26 mouse cellular contexts compared by ENCODE assay signal in genomic region chr14:11759356-11759755, GRCm38 (mm10).
DNase-seq lines count a peak whose midpoint lies in the region; ATAC-seq and TF ChIP-seq lines count a peak whose summit lies in the region.
"Had no signal": no experiment of that assay in that cellular context is flagged by ENCODE, and none has a peak within 500 bp of the region (broad histone marks: within the 10 kb centered on the region; RNA-seq: fewer than 3 reads in every experiment).

No protein-coding gene starts in this region.

- H3K4me1 ChIP-seq in heart, adult 2 months (ENCODE audit: control insufficient read depth, insufficient read depth, low read length): peaks cover 13% of the 10 kb centered on the region
- H3K4me1 ChIP-seq in kidney, embryonic 16.5 days (ENCODE audit: insufficient read depth, low read length): peaks cover 11% of the 10 kb centered on the region
- peaks cover 20% of the 10 kb centered on the region for H3K4me1 ChIP-seq in liver, adult 2 months (ENCODE audit: control insufficient read depth, insufficient read depth, low read length)
- no peaks in the 10 kb centered on the region for H3K4me1 ChIP-seq in liver, embryonic 11.5 days (replicated peaks; ENCODE audit: control insufficient read depth, insufficient read depth, low read length)

- no peak overlapping the region for H3K4me2 ChIP-seq in kidney, embryonic 16.5 days (replicated peaks; ENCODE audit: low read depth, low read length)
- H3K4me2 ChIP-seq in liver, embryonic 11.5 days: no peak overlapping the region
- H3K4me2 ChIP-seq: forebrain, embryonic 13.5 days; heart, embryonic 12.5 days; heart, embryonic 15.5 days; hindbrain, embryonic 14.5 days had no signal

- no peak for ATAC-seq in kidney, embryonic 16.5 days (ENCODE audit: low FRiP score, low TSS enrichment)
- no peak for ATAC-seq in liver, embryonic 11.5 days (replicated peaks; ENCODE audit: low FRiP score)
- ATAC-seq: CD4-positive, CD25-positive, alpha-beta regulatory T cell, adult 4 months; forebrain, embryonic 13.5 days; forebrain, embryonic 16.5 days; hindbrain, postnatal 0 days had no signal

- no peaks in the 10 kb centered on the region for H3K27me3 ChIP-seq in heart, adult 2 months (ENCODE audit: control insufficient read depth, insufficient read depth, low read length)
- no peaks in the 10 kb centered on the region for H3K27me3 ChIP-seq in kidney, embryonic 16.5 days (ENCODE audit: insufficient read depth, low read length)
- no peaks in the 10 kb centered on the region for H3K27me3 ChIP-seq in liver, adult 2 months (ENCODE audit: control insufficient read depth, insufficient read depth, low read length)
- H3K27me3 ChIP-seq in liver, embryonic 11.5 days (replicated peaks; ENCODE audit: control insufficient read depth, insufficient read depth, low read length): no peaks in the 10 kb centered on the region
- H3K27me3 ChIP-seq: forebrain, embryonic 13.5 days; heart, embryonic 12.5 days; heart, embryonic 15.5 days had no signal

- peaks cover 14% of the 10 kb centered on the region for H3K36me3 ChIP-seq in heart, adult 2 months (ENCODE audit: control insufficient read depth, insufficient read depth, low read length)
- H3K36me3 ChIP-seq in kidney, embryonic 16.5 days (ENCODE audit: insufficient read depth, low read length): no peaks in the 10 kb centered on the region
- H3K36me3 ChIP-seq in liver, adult 2 months (ENCODE audit: control insufficient read depth, insufficient read depth, low read length): no peaks in the 10 kb centered on the region
- no peaks in the 10 kb centered on the region for H3K36me3 ChIP-seq in liver, embryonic 11.5 days (ENCODE audit: control insufficient read depth, insufficient read depth, low read length)
- H3K36me3 ChIP-seq: forebrain, embryonic 10.5 days; heart, embryonic 12.5 days; heart, embryonic 15.5 days had no signal

- peaks cover 1% of the 10 kb centered on the region for H3K79me2 ChIP-seq in heart, adult 2 months (replicated peaks; ENCODE audit: control insufficient read depth, insufficient read depth, low read length)
- H3K79me2 ChIP-seq in liver, adult 2 months (ENCODE audit: control insufficient read depth, insufficient read depth, low read length): peaks cover 24% of the 10 kb centered on the region; the same call in 1 of the 2 replicates

- no peak overlapping the region for H3K4me3 ChIP-seq in heart, adult 2 months
- H3K4me3 ChIP-seq in kidney, embryonic 16.5 days (ENCODE audit: low read length): no peak overlapping the region
- H3K4me3 ChIP-seq in liver, adult 2 months (ENCODE audit: insufficient read depth, low read depth, low read length): no peak overlapping the region
- H3K4me3 ChIP-seq in liver, embryonic 11.5 days (ENCODE audit: low read depth, low read length): no peak overlapping the region
- H3K4me3 ChIP-seq: forebrain, embryonic 10.5 days; forebrain, embryonic 13.5 days; gastrocnemius, adult 2 months; heart, embryonic 12.5 days; heart, embryonic 15.5 days had no signal

- WGBS in heart, adult 2 months: 92% methylated on average over 1 of the region's 1 CpGs
- WGBS in kidney, embryonic 16.5 days: 58% methylated on average over 1 of the region's 1 CpGs
- WGBS in liver, adult 2 months: 100% methylated on average over 1 of the region's 1 CpGs
- WGBS in liver, embryonic 11.5 days: 84% methylated on average over 1 of the region's 1 CpGs

- no peak for TF ChIP-seq CTCF in heart, adult 2 months (IDR thresholded peaks at IDR 0.05)
- TF ChIP-seq CTCF in liver, adult 2 months (IDR thresholded peaks at IDR 0.05; ENCODE audit: low read depth, low read length): no peak

- intact Hi-C loops in heart, adult 2 months (cut with DNase I): no loop called here

- H3K9ac ChIP-seq in heart, adult 2 months (ENCODE audit: low read depth, low read length): no peak overlapping the region
- H3K9ac ChIP-seq in kidney, embryonic 16.5 days (replicated peaks; ENCODE audit: low read length): no peak overlapping the region
- H3K9ac ChIP-seq in liver, adult 2 months (ENCODE audit: low read depth, low read length): no peak overlapping the region
- no peak overlapping the region for H3K9ac ChIP-seq in liver, embryonic 11.5 days (ENCODE audit: low read depth, low read length)
- H3K9ac ChIP-seq: forebrain, embryonic 13.5 days; heart, embryonic 12.5 days; heart, embryonic 15.5 days; hindbrain, embryonic 14.5 days had no signal

- H3K27ac ChIP-seq in heart, adult 2 months: no peak overlapping the region
- H3K27ac ChIP-seq in kidney, embryonic 16.5 days (ENCODE audit: low read length): no peak overlapping the region
- peak overlapping the region; percentile 65 for H3K27ac ChIP-seq in liver, adult 2 months (replicated peaks; ENCODE audit: insufficient read depth, low read depth, low read length)
- no peak overlapping the region for H3K27ac ChIP-seq in liver, embryonic 11.5 days (ENCODE audit: low read depth, low read length)
- H3K27ac ChIP-seq: forebrain, embryonic 10.5 days; forebrain, embryonic 13.5 days; gastrocnemius, adult 2 months; heart, embryonic 15.5 days; hindbrain, embryonic 14.5 days; hindbrain, postnatal 0 days had no signal

- peak; percentile 24 for DNase-seq in heart, postnatal 4 days
- no peak for DNase-seq in heart, adult 2 months
- peak; percentile 29 for DNase-seq in kidney, postnatal 14 days
- no peak for DNase-seq in liver, adult 2 months (ENCODE audit: extremely low read depth, low read depth, low spot score)
- DNase-seq in liver, embryonic 11.5 days (ENCODE audit: low spot score): no peak
- DNase-seq in mesoderm, embryonic 11.5 days (ENCODE audit: low read depth, low spot score): peak; percentile 37
- DNase-seq in liver: no peak
- DNase-seq: adrenal gland, adult 2 months; adrenal gland, postnatal 14 days; cerebellum, adult 11-12 months; cerebellum, adult 8-10 months; cerebellum, postnatal 36 days; gastrocnemius, adult 2 months; gastrocnemius, postnatal 14 days; heart, adult 11 months; heart, postnatal 10 days; heart, postnatal 36 days had no signal

- TF ChIP-seq POLR2A in heart, adult 2 months (IDR thresholded peaks at IDR 0.05; ENCODE audit: insufficient read depth, low read depth, low read length): no peak
- TF ChIP-seq POLR2A in liver, adult 2 months (IDR thresholded peaks at IDR 0.05; ENCODE audit: extremely low read depth, insufficient read depth, low read length): no peak

- H3K9me3 ChIP-seq in kidney, embryonic 16.5 days (ENCODE audit: low read length): no peaks in the 10 kb centered on the region
- H3K9me3 ChIP-seq in liver, embryonic 11.5 days (ENCODE audit: control insufficient read depth, low read length): no peaks in the 10 kb centered on the region
- H3K9me3 ChIP-seq: forebrain, embryonic 10.5 days; forebrain, embryonic 13.5 days; heart, embryonic 12.5 days; heart, embryonic 15.5 days had no signal

- no peak for TF ChIP-seq EP300 in heart, adult 2 months (IDR thresholded peaks at IDR 0.05; ENCODE audit: insufficient read depth, low read depth, low read length)

Comparison
In these comparisons a context has a peak if more than half of its experiments do, and no peak if none do; other contexts are left out.
1. DNase-seq: peak in heart, postnatal 4 days (single experiment), kidney, postnatal 14 days (single experiment) and mesoderm, embryonic 11.5 days (single experiment); none in heart, adult 2 months (0 of 2), liver, adult 2 months (single experiment), liver, embryonic 11.5 days (single experiment) and liver (single experiment).